Mouse (Mus musculus) granulocyte monocyte progenitor cell, adult 5-6 weeks (primary cell): ENCODE measurements at regions not wholly inside any gene's neighbourhood (a gene's known extent, or its start where the extent isn't known, plus 50 kb on each side); places are given as distances from the start of the nearest gene placed in this dataset.

ENCODE experiments used
- ATAC-seq: replicated peaks from 2 replicates; pipeline ENCODE4 v1.8.0; 2016; ENCODE audit warnings: mild to moderate bottlenecking, moderate TSS enrichment, inconsistent platforms; ENCODE audit not compliant: poor library complexity, severe bottlenecking

DNA sequence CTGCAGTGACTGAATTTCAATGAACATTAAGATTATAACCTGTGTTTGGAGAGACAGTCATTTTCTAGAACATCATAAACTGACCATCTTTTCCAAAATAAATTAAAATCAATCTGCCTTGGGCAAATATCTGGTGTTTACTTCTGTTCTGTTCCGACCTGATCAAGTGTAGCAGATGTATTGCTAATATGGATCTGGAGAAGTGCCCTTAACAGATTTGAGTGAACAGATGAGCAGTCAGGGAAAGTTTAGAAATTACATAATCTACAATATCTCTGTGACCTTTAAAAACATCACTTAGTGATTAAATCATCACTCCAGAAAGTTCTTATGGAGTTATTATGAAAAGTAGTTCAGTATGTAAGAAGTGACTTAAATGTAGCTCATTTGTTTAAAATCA is 1634.1 kb upstream of the B3galt2 start:
- no peak for ATAC-seq

DNA sequence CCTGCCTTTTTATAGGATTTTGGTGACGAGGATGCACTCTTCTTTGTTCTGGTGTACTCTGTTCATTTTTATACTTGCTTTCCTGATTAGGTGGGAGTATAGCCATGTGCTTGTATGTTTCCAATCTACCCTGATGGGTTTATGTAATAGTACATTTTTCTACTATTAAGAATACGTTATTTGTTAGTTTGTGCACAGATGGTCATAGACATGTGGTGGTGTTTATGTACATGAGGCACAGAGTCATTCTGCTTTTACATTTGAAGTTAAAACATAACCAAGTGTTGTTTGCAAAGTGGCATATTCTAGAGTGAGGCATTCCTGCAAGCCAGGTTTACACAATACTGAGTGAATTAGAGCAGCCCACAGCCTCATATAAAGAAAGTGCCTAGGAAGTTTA is 1597.7 kb upstream of the B3galt2 start:
- ATAC-seq = no peak

DNA sequence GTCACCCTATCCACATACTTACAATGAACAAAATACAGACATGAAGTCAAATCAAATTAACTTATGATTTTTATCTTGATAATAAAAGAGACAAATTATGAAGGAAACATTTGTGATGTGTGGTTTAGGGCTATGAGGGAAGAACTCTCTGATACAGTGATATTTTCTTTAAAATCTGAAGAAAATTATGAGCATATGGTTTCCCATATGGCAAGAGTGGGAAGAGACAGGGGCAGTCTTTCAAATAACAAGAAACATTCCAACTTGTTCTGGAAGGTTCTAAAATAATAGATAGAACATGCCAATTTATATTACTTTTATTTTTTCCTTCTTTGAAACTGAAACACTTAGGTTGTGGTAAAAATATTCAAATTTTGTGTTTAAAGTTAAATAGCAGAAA is 1585.3 kb upstream of the B3galt2 start:
- ATAC-seq = no peak
